Mouse (Mus musculus): ENCODE data around the gene Daam1. TPM values are rescaled to one million over a fixed set of nuclear protein-coding genes. Genes with fewer than 3 reads are reported as not detected.

The Daam1 gene
- polyA plus RNA-seq, 1 experiment = 26.2 TPM

DNA sequence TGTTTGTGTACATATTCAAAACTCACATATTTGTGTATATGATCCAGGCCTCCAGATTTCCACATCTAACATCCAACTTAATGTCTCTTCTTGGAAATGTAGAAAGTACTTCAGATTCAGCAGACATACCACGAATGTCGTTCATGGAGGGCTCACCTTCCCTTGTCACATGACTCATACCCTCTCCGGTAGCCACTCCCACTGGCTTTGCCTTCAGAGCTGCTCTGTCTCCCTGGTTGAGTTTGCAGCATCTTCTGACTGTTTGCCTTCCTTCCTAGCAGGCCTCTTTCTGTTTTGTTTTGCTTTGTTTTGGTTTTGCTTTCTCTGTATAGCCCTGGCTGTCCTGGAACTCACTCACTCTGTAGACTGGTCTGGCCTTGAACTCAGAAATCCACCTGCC lies 176.8 kb downstream of the Daam1 start:
- TF ChIP-seq CTCF (IDR thresholded peaks at IDR 0.05; ENCODE audit: extremely low read depth, insufficient read depth, low read length) (no peak), POLR2A (IDR thresholded peaks at IDR 0.05; ENCODE audit: extremely low read depth, insufficient read depth, low read length) (no peak)
- H3K4me3 ChIP-seq (ENCODE audit: insufficient read depth, low read length) = no peak overlapping the region
- H3K4me1 ChIP-seq (ENCODE audit: control insufficient read depth, insufficient read depth, low read length) = no peaks in the 10 kb centered on the region
- H3K27ac ChIP-seq (ENCODE audit: insufficient read depth, low read length) = no peak overlapping the region

DNA sequence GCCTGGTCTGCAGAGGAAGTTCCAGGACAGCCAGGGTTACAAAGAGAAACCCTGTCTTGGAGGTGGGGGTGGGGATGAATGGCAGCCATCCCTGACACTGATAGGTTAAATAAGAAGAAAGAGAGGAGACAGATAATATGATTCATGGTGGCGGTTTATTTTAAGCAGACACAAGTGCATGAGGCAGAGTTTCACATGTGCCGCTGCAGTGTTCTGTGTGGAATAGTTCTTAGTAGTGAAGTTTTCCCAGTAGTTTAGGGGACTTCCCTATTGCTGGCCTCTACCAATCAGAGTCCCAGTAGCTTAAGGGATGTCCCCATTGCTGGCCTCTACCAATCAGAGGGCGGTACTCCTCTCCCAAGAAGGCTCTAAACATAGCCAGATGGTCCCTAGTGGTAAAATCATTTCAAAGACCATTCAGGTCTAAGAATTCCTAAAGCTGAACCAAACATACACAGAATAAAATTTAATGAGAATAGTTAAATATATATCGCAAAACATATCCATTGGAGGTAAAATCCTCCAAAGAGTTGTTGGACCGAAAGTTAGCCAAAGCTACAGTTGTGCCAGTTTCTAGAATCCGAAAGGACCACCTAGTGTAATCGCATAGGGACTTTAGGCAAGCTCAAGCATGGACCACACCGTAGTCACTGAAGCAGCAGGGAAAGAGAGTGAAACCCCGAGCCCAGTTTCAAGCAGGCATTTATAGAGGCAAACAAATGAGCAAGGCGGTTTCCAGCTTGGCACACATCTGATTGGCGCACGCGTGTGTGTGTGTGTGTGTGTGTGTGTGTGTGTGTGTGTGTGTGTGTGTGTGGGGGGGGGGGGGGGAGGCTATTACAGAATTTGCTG lies 178.4 kb downstream of the Daam1 start:
- TF ChIP-seq CTCF (IDR thresholded peaks at IDR 0.05; ENCODE audit: extremely low read depth, insufficient read depth, low read length) = no peak
- Histone ChIP-seq H3K27ac (ENCODE audit: insufficient read depth, low read length) (no peak overlapping the region), H3K4me1 (ENCODE audit: control insufficient read depth, insufficient read depth, low read length) (no peaks in the 10 kb centered on the region; the same call in 1 of the 2 replicates), H3K4me3 (ENCODE audit: insufficient read depth, low read length) (no peak overlapping the region)

DNA sequence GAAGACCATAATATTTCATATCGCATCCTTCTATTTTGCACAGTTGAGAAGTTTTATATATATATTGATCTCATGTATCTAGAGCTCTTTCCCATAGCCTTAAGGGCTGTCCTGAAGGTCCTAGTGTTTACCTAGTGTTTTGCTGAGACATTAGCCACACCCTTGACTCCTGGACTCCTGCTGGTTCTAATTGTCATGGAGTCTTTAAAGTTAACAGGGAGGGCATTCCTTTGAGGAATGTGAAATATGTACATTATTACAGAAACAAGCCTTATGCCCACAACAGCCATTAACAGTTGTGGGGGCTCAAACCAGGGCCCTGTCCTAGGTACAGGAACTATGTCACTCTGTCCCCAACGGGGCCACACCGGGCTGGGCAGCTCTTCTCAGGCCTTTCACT lies 180.5 kb downstream of the Daam1 start:
- H3K4me3 ChIP-seq (ENCODE audit: insufficient read depth, low read length) = no peak overlapping the region
- no peaks in the 10 kb centered on the region; the same call in 1 of the 2 replicates for H3K4me1 ChIP-seq (ENCODE audit: control insufficient read depth, insufficient read depth, low read length)

DNA sequence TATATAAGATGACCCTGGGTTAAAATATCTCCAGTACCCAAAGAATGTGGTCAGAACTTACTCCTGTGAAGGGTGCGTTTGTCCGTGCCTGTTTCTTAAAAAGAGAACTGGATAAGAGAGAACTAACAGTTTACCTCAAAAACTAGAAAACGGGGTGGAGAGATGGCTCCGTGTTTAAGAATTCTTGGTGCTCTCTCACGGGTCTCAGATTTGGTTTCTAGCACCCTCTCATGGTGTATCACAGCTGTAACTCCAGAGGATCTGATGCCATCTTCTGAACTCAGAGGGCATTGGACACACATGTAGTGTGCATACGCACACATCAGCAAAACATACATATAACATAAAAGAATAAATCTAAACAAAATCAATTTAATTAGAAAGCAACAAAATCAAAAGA lies 181.2 kb downstream of the Daam1 start:
- Histone ChIP-seq H3K27ac (ENCODE audit: insufficient read depth, low read length) (no peak overlapping the region), H3K4me1 (ENCODE audit: control insufficient read depth, insufficient read depth, low read length) (no peaks in the 10 kb centered on the region; the same call in 1 of the 2 replicates), H3K4me3 (ENCODE audit: insufficient read depth, low read length) (no peak overlapping the region)
- no peak for TF ChIP-seq POLR2A (IDR thresholded peaks at IDR 0.05; ENCODE audit: extremely low read depth, insufficient read depth, low read length)
- no peak for TF ChIP-seq CTCF (IDR thresholded peaks at IDR 0.05; ENCODE audit: extremely low read depth, insufficient read depth, low read length)

More for the DNA sequence above, 180.5 kb downstream of the Daam1 start:
- TF ChIP-seq POLR2A (IDR thresholded peaks at IDR 0.05; ENCODE audit: extremely low read depth, insufficient read depth, low read length) (no peak), CTCF (IDR thresholded peaks at IDR 0.05; ENCODE audit: extremely low read depth, insufficient read depth, low read length) (no peak)
- H3K27ac ChIP-seq (ENCODE audit: insufficient read depth, low read length) = no peak overlapping the region

DNA sequence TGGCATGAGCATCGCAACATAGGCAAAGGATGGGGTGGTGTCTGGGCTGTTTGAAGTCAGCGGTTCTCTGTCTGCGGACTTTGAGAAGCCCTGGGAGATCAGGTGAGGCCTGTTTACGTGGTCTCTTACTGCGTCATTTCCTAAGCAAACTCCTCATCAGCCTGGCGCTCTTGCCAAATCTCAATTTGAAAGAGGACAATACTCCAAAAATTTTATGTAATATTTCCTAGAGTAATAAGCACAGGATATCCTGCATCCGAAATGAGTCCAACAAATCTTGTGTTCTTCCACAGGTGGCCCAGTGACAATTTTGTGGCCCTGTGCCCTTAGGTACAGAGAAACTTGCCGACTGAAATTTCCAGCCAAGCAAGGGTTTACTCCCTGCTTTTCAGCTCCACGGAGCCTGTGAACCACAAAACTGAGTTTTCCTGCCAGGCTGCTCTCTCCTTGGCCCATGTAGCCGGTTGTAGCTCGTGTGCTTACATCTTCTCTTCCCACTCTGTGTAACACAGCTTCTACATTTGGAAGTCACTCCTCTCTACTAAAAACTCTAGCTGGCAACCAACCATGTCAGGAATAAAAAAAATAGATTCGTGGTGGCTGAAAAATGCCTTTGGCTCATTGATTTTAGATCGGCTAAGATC lies 183.0 kb downstream of the Daam1 start:
- TF ChIP-seq POLR2A (IDR thresholded peaks at IDR 0.05; ENCODE audit: extremely low read depth, insufficient read depth, low read length) (no peak), CTCF (IDR thresholded peaks at IDR 0.05; ENCODE audit: extremely low read depth, insufficient read depth, low read length) (no peak)
- Histone ChIP-seq H3K27ac (ENCODE audit: insufficient read depth, low read length) (no peak overlapping the region), H3K4me3 (ENCODE audit: insufficient read depth, low read length) (no peak overlapping the region), H3K4me1 (ENCODE audit: control insufficient read depth, insufficient read depth, low read length) (no peaks in the 10 kb centered on the region; the same call in 1 of the 2 replicates)

DNA sequence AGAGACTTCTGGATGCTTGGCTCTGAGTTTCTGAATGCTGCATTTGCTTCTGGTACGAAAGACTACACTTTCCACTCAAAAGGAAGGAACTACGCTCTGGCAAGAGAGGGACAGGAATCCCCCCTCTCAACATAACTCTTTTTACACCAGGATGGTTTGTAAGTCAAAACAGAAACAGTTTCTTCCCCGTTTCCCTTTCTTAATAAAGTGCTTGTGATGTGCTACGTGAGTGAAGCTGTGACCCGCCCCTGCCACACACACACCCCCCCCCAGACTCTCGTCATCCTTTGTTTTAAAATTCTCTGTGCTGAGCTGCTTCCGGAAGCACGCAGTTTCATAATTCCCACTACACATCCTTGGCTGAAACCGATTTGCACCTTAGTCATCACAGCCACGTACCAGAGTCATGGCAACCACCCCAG lies 183.5 kb downstream of the Daam1 start:
- no peak for TF ChIP-seq POLR2A (IDR thresholded peaks at IDR 0.05; ENCODE audit: extremely low read depth, insufficient read depth, low read length)
- TF ChIP-seq CTCF (IDR thresholded peaks at IDR 0.05; ENCODE audit: extremely low read depth, insufficient read depth, low read length) = no peak
- no peak overlapping the region for H3K4me3 ChIP-seq (ENCODE audit: insufficient read depth, low read length)
- H3K27ac ChIP-seq (ENCODE audit: insufficient read depth, low read length) = no peak overlapping the region
- H3K4me1 ChIP-seq (ENCODE audit: control insufficient read depth, insufficient read depth, low read length) = no peaks in the 10 kb centered on the region; the same call in 1 of the 2 replicates

DNA sequence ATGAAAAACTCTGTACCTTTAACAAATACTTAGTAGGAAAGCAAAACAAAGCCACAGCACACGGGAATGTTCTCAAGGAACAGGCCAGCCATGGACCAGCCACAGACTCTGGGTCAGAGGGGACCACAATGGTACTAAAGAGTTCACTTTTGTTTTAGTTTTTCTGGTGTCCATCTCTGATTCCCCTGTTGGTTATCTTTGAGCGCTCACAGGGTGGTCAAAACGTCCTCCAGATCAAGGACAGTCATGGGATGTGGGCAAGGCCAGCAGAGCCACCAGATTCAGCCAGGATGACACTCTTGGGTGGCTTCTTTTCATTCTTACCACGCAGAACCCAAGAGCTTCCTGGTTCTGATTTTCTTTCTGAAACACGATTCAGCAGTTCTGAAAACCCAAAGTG lies 184.4 kb downstream of the Daam1 start:
- Histone ChIP-seq H3K4me3 (ENCODE audit: insufficient read depth, low read length) (no peak overlapping the region), H3K4me1 (ENCODE audit: control insufficient read depth, insufficient read depth, low read length) (no peaks in the 10 kb centered on the region; the same call in 1 of the 2 replicates), H3K27ac (ENCODE audit: insufficient read depth, low read length) (no peak overlapping the region)
- TF ChIP-seq POLR2A (IDR thresholded peaks at IDR 0.05; ENCODE audit: extremely low read depth, insufficient read depth, low read length) = no peak
- no peak for TF ChIP-seq CTCF (IDR thresholded peaks at IDR 0.05; ENCODE audit: extremely low read depth, insufficient read depth, low read length)

DNA sequence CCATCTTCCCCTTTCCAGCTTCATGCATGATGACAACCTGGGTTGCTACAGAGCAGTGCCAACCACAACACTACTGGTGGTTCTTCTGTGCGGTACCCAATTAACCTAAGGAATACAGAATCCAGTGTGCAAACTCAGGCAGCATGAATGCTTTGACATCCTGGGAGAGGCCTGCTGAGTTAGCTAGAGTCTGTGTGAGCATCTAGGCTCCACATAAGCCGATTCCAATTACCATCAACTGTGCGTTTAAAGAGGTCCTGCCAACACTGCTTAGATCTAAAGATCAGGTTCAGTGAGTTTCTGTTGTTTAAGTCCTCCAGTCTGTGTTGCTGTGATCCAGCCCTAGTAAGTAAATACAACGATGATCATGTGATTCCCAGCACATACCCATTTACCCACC lies 189.4 kb downstream of the Daam1 start:
- TF ChIP-seq POLR2A (IDR thresholded peaks at IDR 0.05; ENCODE audit: extremely low read depth, insufficient read depth, low read length) (no peak), CTCF (IDR thresholded peaks at IDR 0.05; ENCODE audit: extremely low read depth, insufficient read depth, low read length) (no peak)
- Histone ChIP-seq H3K27ac (ENCODE audit: insufficient read depth, low read length) (no peak overlapping the region), H3K4me1 (ENCODE audit: control insufficient read depth, insufficient read depth, low read length) (no peaks in the 10 kb centered on the region; the same call in 1 of the 2 replicates), H3K4me3 (ENCODE audit: insufficient read depth, low read length) (no peak overlapping the region)

DNA sequence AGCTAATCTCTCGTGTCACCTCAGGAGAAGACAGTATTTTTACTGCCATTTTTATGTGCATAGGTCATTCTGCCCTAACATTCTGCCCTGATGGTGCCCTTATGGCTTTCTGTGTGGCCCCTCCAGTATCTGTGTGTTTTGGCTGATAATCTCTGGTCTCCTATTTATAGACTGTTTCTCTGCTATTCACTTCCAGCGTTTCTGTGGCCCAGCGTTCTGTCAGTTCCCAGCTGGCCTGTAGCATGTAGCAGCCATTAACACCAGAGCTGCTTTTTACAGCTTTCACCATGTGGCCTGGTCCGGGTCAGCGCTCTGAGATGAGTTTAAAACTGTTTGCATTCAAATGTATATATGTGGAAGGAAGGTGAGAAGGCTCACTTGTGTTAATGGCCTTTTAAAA lies 190.7 kb downstream of the Daam1 start:
- no peak overlapping the region for H3K4me3 ChIP-seq (ENCODE audit: insufficient read depth, low read length)
- no peak overlapping the region for H3K27ac ChIP-seq (ENCODE audit: insufficient read depth, low read length)
- TF ChIP-seq POLR2A (IDR thresholded peaks at IDR 0.05; ENCODE audit: extremely low read depth, insufficient read depth, low read length) = no peak
- TF ChIP-seq CTCF (IDR thresholded peaks at IDR 0.05; ENCODE audit: extremely low read depth, insufficient read depth, low read length) = no peak
- no peaks in the 10 kb centered on the region; the same call in 1 of the 2 replicates for H3K4me1 ChIP-seq (ENCODE audit: control insufficient read depth, insufficient read depth, low read length)

DNA sequence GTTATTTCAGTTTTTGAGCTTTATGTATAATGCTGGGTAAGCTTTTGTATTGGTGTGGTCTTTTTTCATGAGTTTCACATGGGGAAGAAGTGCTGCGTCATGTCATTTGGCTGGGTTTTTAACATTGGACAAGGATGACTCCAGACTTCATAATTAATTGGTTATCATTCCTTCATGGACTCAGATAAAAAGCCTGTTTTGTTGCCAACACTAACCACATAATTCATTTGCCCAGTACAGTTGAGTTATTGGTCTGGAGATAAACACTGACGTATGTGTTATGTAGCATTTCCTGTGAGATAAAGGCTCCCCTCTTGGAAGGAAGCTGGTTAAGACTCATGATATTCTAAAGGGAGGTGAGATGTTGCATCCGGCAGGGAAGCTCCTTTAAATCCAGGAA lies 191.9 kb downstream of the Daam1 start:
- no peaks in the 10 kb centered on the region; the same call in 1 of the 2 replicates for H3K4me1 ChIP-seq (ENCODE audit: control insufficient read depth, insufficient read depth, low read length)
- TF ChIP-seq POLR2A (IDR thresholded peaks at IDR 0.05; ENCODE audit: extremely low read depth, insufficient read depth, low read length) (no peak), CTCF (IDR thresholded peaks at IDR 0.05; ENCODE audit: extremely low read depth, insufficient read depth, low read length) (no peak)
- no peak overlapping the region for H3K4me3 ChIP-seq (ENCODE audit: insufficient read depth, low read length)
- H3K27ac ChIP-seq (ENCODE audit: insufficient read depth, low read length) = no peak overlapping the region

All from cortical plate, adult 2 months (tissue).